Mouse (Mus musculus) embryonic facial prominence, embryonic 11.5 days (tissue): ENCODE measurements around the gene Nme9. TPM values are rescaled to one million over a fixed set of nuclear protein-coding genes. Genes with fewer than 3 reads are reported as not detected.

Experiments used
- ATAC-seq: fragments of 200-750 bp; cut with Nextera tagmentation; replicated peaks from 2 replicates; pipeline ENCODE4 v1.8.0; 2017; ENCODE audit warnings: low read depth; ENCODE audit not compliant: insufficient number of reproducible peaks, low FRiP score, low TSS enrichment
- DNase-seq: peaks from one replicate; pipeline ENCODE4 v3.0.0-alpha.2; 2015; ENCODE audit warnings: low spot score
- H3K27ac ChIP-seq: fragments of 300-500 bp; sonication (generic); replicated peaks from 2 replicates; pipeline ENCODE4 v1.5.1; 2014; ENCODE audit warnings: mild to moderate bottlenecking, low read depth, low read length, control low read depth
- H3K27me3 ChIP-seq: fragments of 300-500 bp; sonication (generic); 2 replicates; pipeline ENCODE4 v1.6.1; 2014; ENCODE audit warnings: mild to moderate bottlenecking, low read length, moderate library complexity, mixed read lengths; ENCODE audit not compliant: control insufficient read depth, insufficient read depth
- H3K36me3 ChIP-seq: fragments of 300-500 bp; sonication (generic); replicated peaks from 2 replicates; pipeline ENCODE4 v1.6.1; 2014; ENCODE audit warnings: low read depth, mild to moderate bottlenecking, low read length, moderate library complexity, mixed read lengths; ENCODE audit not compliant: control insufficient read depth, insufficient read depth
- H3K4me1 ChIP-seq: fragments of 300-500 bp; sonication (generic); 2 replicates; pipeline ENCODE4 v1.6.1; 2014; ENCODE audit warnings: low read length, mixed read lengths; ENCODE audit not compliant: control insufficient read depth, insufficient read depth
- H3K4me2 ChIP-seq: fragments of 300-500 bp; sonication (generic); 2 replicates; pipeline ENCODE4 v1.6.1; 2014; ENCODE audit warnings: low read depth, mild to moderate bottlenecking, control low read depth, low read length, moderate library complexity
- H3K4me3 ChIP-seq: fragments of 300-500 bp; sonication (generic); 2 replicates; pipeline ENCODE4 v1.5.1; 2014; ENCODE audit warnings: low read depth, low read length, control low read depth
- H3K9ac ChIP-seq: fragments of 300-500 bp; sonication (generic); replicated peaks from 2 replicates; pipeline ENCODE4 v1.6.1; 2014; ENCODE audit warnings: mild to moderate bottlenecking, control low read depth, low read length
- H3K9me3 ChIP-seq: fragments of 300-500 bp; sonication (generic); replicated peaks from 2 replicates; pipeline ENCODE4 v1.6.1; 2016; ENCODE audit warnings: mild to moderate bottlenecking, low read length, inconsistent platforms, mixed read lengths; ENCODE audit not compliant: control insufficient read depth
- WGBS: fragments of 180-500 bp; shearing (Covaris S2); extraction: QIAGEN DNeasy Blood & Tissue Kit; methylation state at CpG from one replicate; pipeline ENCODE4 v1.1.7; 2014; 5-methylcytosine and 5-hydroxymethylcytosine counted together
- polyA plus RNA-seq: library from polyadenylated mRNA; unstranded; fragments of >200 nt; fragmentation: Nextera tagmentation; extraction: Ambion mirVana; gene quantifications from 2 replicates; pipeline ENCODE4 v1.2.1, GENCODE M21; 2014

Gene Nme9
- polyA plus RNA-seq, 1 experiment from 2014 or later, result not detected

GRCm38 (mm10) chr9:99458529-99459208 lies 7.4 kb downstream of the Nme9 start:
- Histone ChIP-seq H3K4me2 (no peak overlapping the region), H3K9ac (no peak overlapping the region), H3K36me3 (no peaks in the 10 kb centered on the region), H3K27ac (no peak overlapping the region), H3K9me3 (no peaks in the 10 kb centered on the region), H3K4me3 (no peak overlapping the region), H3K4me1 (no peaks in the 10 kb centered on the region), H3K27me3 (no peaks in the 10 kb centered on the region)
- DNase-seq (peak; percentile 73), ATAC-seq (no peak)
- 49% methylated on average over 12 of the region's 12 CpGs for WGBS

- Histone ChIP-seq H3K4me1 (no peaks in the 10 kb centered on the region), H3K9me3 (no peaks in the 10 kb centered on the region), H3K9ac (no peak overlapping the region), H3K4me2 (no peak overlapping the region), H3K27ac (no peak overlapping the region), H3K36me3 (no peaks in the 10 kb centered on the region), H3K4me3 (no peak overlapping the region), H3K27me3 (no peaks in the 10 kb centered on the region)
- WGBS, result 87% methylated on average over 4 of the region's 4 CpGs
- no peak for DNase-seq
- ATAC-seq, result no peak
These were observed 8.5 kb downstream of the Nme9 start for GRCm38 (mm10) chr9:99459730-99460129.

GRCm38 (mm10) chr9:99464876-99465275 lies 13.6 kb downstream of the Nme9 start:
- no peaks in the 10 kb centered on the region for H3K27me3 ChIP-seq
- 78% methylated on average over 6 of the region's 6 CpGs for WGBS
- no peak overlapping the region for H3K4me3 ChIP-seq
- DNase-seq (no peak), ATAC-seq (no peak)
- no peak overlapping the region for H3K27ac ChIP-seq
- no peaks in the 10 kb centered on the region for H3K36me3 ChIP-seq
- H3K4me1 ChIP-seq, result no peaks in the 10 kb centered on the region
- no peaks in the 10 kb centered on the region for H3K9me3 ChIP-seq
- H3K4me2 ChIP-seq, result no peak overlapping the region
- no peak overlapping the region for H3K9ac ChIP-seq

- Histone ChIP-seq H3K9ac (no peak overlapping the region), H3K4me2 (no peak overlapping the region), H3K4me1 (no peaks in the 10 kb centered on the region), H3K9me3 (no peaks in the 10 kb centered on the region), H3K27me3 (no peaks in the 10 kb centered on the region), H3K27ac (no peak overlapping the region), H3K36me3 (no peaks in the 10 kb centered on the region), H3K4me3 (no peak overlapping the region)
- 81% methylated on average over 9 of the region's 9 CpGs for WGBS
- DNase-seq (no peak), ATAC-seq (no peak)
These were observed 17.3 kb downstream of the Nme9 start for GRCm38 (mm10) chr9:99468572-99468971.

- no peak overlapping the region for H3K9ac ChIP-seq
- no peaks in the 10 kb centered on the region for H3K27me3 ChIP-seq
- ATAC-seq (no peak), DNase-seq (peak; percentile 11)
- H3K27ac ChIP-seq, result no peak overlapping the region
- H3K4me2 ChIP-seq, result no peak overlapping the region
- 62% methylated on average over 8 of the region's 8 CpGs for WGBS
- H3K36me3 ChIP-seq, result no peaks in the 10 kb centered on the region
- H3K4me1 ChIP-seq, result no peaks in the 10 kb centered on the region
- no peak overlapping the region for H3K4me3 ChIP-seq
- H3K9me3 ChIP-seq, result no peaks in the 10 kb centered on the region
These were observed 18.5 kb downstream of the Nme9 start for GRCm38 (mm10) chr9:99469681-99470273.

- Histone ChIP-seq H3K4me2 (no peak overlapping the region), H3K9me3 (no peaks in the 10 kb centered on the region), H3K9ac (no peak overlapping the region), H3K27ac (no peak overlapping the region), H3K27me3 (no peaks in the 10 kb centered on the region), H3K4me3 (no peak overlapping the region), H3K36me3 (no peaks in the 10 kb centered on the region; the same call in 1 of the 2 replicates), H3K4me1 (no peaks in the 10 kb centered on the region)
- DNase-seq, result no peak
- 78% methylated on average over 16 of the region's 16 CpGs for WGBS
- ATAC-seq, result no peak
These were observed 19.2 kb downstream of the Nme9 start for GRCm38 (mm10) chr9:99470347-99471092.

- no peaks in the 10 kb centered on the region for H3K27me3 ChIP-seq
- H3K36me3 ChIP-seq, result no peaks in the 10 kb centered on the region; the same call in 1 of the 2 replicates
- no peaks in the 10 kb centered on the region for H3K9me3 ChIP-seq
- DNase-seq, result no peak
- no peak for ATAC-seq
- WGBS, result 86% methylated on average over 7 of the region's 7 CpGs
- H3K27ac ChIP-seq, result no peak overlapping the region
- no peak overlapping the region for H3K4me2 ChIP-seq
- no peak overlapping the region for H3K4me3 ChIP-seq
- no peaks in the 10 kb centered on the region for H3K4me1 ChIP-seq
- H3K9ac ChIP-seq, result no peak overlapping the region
These were observed 20.1 kb downstream of the Nme9 start for GRCm38 (mm10) chr9:99471334-99471733.

- 83% methylated on average over 9 of the region's 9 CpGs for WGBS
- no peak overlapping the region for H3K27ac ChIP-seq
- H3K4me2 ChIP-seq, result no peak overlapping the region
- H3K27me3 ChIP-seq, result no peaks in the 10 kb centered on the region
- no peak overlapping the region for H3K9ac ChIP-seq
- DNase-seq (no peak), ATAC-seq (no peak)
- no peaks in the 10 kb centered on the region; the same call in 1 of the 2 replicates for H3K36me3 ChIP-seq
- H3K4me1 ChIP-seq, result no peaks in the 10 kb centered on the region
- no peaks in the 10 kb centered on the region for H3K9me3 ChIP-seq
- no peak overlapping the region for H3K4me3 ChIP-seq
These were observed 28.0 kb downstream of the Nme9 start for GRCm38 (mm10) chr9:99479181-99479711.
